Mouse (Mus musculus): Measurements from ENCODE around the gene Olfr625-ps1. TPM values are rescaled to one million over a fixed set of nuclear protein-coding genes. Genes with fewer than 3 reads are reported as not detected.
"Not testable (repeated sequence)": the region's sequence is repeated elsewhere in the genome, so short reads cannot be mapped to it uniquely, and the experiment has no call there.

The Olfr625-ps1 gene
- total RNA-seq (2021), result not detected

DNA sequence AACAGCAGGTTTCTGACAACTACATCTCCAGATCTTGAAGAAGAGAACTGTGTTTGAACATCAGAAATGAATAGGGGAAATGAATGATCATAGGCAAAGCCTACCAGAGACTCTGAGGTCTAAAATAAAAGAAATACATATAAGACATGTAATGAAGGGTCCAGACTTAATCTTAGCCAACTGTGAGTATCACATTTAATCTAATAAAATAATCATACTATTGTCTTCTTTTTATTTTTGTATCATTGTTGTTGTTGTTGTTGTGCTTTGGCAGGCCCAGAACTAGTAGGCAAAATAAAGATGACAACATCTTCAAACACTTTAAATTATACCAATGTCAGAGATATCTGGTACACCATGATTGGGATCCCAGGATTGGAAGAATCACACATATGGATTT is at the start of gene Olfr625-ps1:
Olfr625-ps1 (plus strand) TSS at position 301 of the 400 bp plus-strand sequence.
- DNase-seq, result no peak

DNA sequence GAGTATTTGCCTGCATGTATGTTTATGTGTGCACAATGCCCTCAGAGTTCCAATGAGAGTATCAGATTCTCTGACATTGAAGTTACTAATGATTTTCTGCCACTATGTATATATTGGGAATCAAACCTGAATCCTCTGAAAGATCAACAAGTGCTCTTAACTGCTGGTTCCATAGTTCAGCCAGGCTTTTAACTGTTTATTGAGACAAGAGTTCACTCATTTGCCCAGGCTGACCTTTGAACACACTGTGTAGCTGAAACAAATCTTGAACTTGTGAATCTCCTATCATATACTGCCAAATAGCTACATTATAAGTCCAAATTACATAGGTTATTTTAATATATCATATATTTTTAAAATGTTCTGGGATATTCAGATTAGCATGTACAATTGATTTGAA is 45.7 kb upstream of the Olfr625-ps1 start:
- DNase-seq, result no peak

GRCm38 (mm10) chr7:103642602-103643001 is 39.9 kb upstream of the Olfr625-ps1 start, which contains the start of gene Olfr622:
TSS of gene Olfr622 (minus strand) at chr7:103642702.
- DNase-seq, result no peak

DNA sequence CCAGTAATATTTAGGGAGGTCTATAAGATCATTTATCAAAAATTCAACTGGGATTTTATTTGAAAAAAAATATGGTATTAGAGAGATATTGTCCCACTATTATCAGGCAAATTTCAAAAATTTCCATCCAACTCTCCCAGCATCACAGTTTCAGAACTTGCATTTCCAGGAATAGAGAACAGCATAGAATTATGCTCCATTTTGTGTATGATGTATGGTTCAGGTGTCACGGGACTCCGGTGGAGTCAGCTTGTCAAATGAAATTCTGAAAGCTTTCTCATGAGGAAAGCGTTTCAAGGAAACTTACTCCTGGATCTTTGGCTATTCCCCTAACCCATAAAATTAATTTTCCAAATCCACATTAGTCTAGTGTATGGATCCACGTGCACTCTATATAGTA is 38.5 kb upstream of the Olfr625-ps1 start:
- no peak for DNase-seq

DNA sequence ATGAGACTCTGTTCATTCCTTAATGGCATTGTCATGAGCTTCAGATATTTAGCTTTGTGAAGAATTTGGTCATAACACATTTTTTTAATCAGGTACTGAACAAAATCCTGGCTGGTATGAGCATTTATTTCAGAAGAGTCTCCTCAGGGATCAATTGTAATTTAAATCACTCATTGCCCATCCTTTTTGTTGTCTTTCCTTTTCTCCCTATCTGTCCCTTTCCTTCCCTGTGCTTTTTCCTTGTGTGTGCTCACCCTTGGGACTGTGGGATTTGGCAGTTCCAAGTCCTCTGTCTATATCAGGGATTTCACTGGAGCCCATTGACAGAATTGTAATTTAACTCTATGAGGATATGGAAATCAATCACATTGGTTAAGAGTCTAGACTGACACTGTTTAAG is 18.9 kb upstream of the Olfr625-ps1 start, which contains the start of gene Olfr623:
Olfr623 (minus strand) TSS at position 101 of the 400 bp plus-strand sequence.
- no peak for DNase-seq

DNA sequence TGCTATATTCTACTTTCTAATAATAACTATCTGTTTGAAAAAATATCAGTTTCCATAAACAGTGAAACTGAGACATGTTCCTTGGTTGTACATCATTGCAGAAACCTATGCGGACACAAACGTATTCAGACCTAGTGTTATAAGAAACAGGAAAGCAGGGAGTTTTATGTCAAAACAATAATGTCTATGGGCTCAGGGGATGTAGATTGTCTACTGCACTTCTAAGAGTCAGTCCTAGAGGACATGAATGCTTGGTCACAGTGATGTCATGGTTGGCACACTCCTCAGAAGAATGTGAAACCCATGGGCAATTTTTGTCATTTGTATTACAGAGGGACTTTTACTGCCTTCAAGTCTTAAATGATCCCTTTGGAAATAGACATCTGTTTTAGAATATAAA is 11.4 kb upstream of the Olfr625-ps1 start, which contains the start of gene Olfr624:
Olfr624 (minus strand) TSS at position 101 of the 400 bp plus-strand sequence.
- DNase-seq, result no peak

- DNase-seq, result no peak
Measured at GRCm38 (mm10) chr7:103699469-103699868, 16.9 kb downstream of the Olfr625-ps1 start.

DNA sequence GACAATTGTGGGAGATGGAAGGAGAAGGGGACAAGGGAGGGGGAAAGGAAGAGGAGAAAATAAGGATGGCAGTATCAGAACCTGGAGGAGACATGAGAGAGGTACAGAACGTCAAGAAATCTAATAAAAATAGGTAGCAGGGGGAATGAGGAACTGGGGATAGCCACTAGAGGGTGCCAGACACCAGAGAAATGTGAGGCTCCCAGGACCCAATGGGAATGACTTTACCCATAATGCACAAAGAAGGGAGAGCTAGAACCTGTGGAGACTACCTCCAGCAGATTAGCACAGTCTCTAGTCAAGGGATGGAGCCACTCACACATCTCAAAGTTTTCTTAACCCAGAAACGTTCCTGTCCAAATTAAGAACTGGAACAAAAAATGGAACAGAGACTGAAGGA is 29.5 kb downstream of the Olfr625-ps1 start:
- DNase-seq, result no peak

DNA sequence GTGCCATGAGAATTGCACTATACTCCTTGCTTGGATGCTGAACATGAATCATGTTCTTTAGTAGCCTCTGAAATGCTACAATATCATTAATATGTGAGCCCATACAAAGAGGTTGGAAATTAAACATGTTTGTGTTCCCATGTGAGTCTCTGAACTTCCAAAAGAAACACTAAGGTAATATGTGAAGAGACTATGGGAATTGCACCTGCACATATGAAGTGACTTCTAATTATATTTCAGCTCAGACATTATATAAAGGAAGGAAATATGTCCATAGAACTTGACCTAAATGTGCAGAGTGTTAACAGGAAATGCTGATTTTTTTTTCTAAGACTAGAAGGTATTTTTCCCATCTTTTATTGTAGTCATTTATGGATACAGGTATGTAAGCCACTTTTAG is 31.9 kb downstream of the Olfr625-ps1 start, which contains the start of gene Olfr243:
Olfr243 (plus strand) TSS at position 301 of the 400 bp plus-strand sequence.
- no peak for DNase-seq

GRCm38 (mm10) chr7:103716398-103716797 is 33.9 kb downstream of the Olfr625-ps1 start:
- DNase-seq, result not testable (repeated sequence)

DNA sequence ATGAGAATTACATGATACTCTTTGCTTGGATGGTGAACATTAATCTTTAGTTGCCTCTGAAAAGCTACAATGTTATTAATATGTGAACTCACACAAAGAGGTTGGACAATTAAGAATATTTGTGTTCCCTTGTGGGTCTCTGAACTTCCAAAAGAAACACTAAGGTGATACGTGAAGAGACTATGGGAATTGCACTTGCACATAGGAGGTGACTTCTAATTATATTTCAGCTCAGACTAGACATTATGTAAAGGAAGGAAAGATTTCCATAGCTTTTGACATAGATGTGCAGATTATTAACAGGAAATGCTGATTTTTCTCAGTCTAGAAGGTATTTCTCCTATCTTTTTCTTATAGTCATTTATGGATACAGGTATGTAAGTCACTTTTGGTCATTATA is 47.6 kb downstream of the Olfr625-ps1 start, which contains the start of gene Olfr628:
Olfr628 (plus strand) TSS at position 301 of the 400 bp plus-strand sequence.
- no peak for DNase-seq

Other genes starting within 250 kb of the Olfr625-ps1 start
- gene Olfr605, start 237.3 kb upstream of the Olfr625-ps1 start, total RNA-seq (2021), result not detected
- not detected for gene Olfr606, start 233.7 kb upstream of the Olfr625-ps1 start, total RNA-seq (2021)
- not detected for gene Olfr607, start 218.6 kb upstream of the Olfr625-ps1 start, total RNA-seq (2021)
- 1 to 10 TPM; 3.8 to 4.1 TPM for gene Olfr608, start 212.8 kb upstream of the Olfr625-ps1 start, total RNA-seq (2021)
- not detected for gene Olfr609, start 184.7 kb upstream of the Olfr625-ps1 start, total RNA-seq (2021)
- not detected for gene Olfr610, start 170.6 kb upstream of the Olfr625-ps1 start, total RNA-seq (2021)
- gene Olfr611, start 161.9 kb upstream of the Olfr625-ps1 start, total RNA-seq (2021), result not detected
- gene Olfr612, start 140.0 kb upstream of the Olfr625-ps1 start, total RNA-seq (2021), result not detected
- not detected for gene Olfr613, start 134.6 kb upstream of the Olfr625-ps1 start, total RNA-seq (2021)
- gene Olfr615, start 126.6 kb upstream of the Olfr625-ps1 start, total RNA-seq (2021), result not detected
- not detected for gene Olfr616, start 113.6 kb upstream of the Olfr625-ps1 start, total RNA-seq (2021)
- gene Olfr617, start 109.7 kb upstream of the Olfr625-ps1 start, total RNA-seq (2021), result not detected
- gene Olfr618, start 92.6 kb upstream of the Olfr625-ps1 start, total RNA-seq (2021), result not detected
- gene Olfr619, start 82.1 kb upstream of the Olfr625-ps1 start, total RNA-seq (2021), result not detected
- gene Olfr620, start 70.2 kb upstream of the Olfr625-ps1 start, total RNA-seq (2021), result not detected
- gene Olfr622, start 40.0 kb upstream of the Olfr625-ps1 start, total RNA-seq (2021), result not detected
- not detected for gene Olfr623, start 19.0 kb upstream of the Olfr625-ps1 start, total RNA-seq (2021)
- gene Olfr624, start 11.5 kb upstream of the Olfr625-ps1 start, total RNA-seq (2021), result not detected
- not detected for gene Olfr243, start 32.0 kb downstream of the Olfr625-ps1 start, total RNA-seq (2021)
- not detected for gene Olfr628, start 47.7 kb downstream of the Olfr625-ps1 start, total RNA-seq (2021)
- not detected for gene Olfr629, start 62.2 kb downstream of the Olfr625-ps1 start, total RNA-seq (2021)
- not detected for gene Olfr630, start 74.6 kb downstream of the Olfr625-ps1 start, total RNA-seq (2021)
- not detected for gene Olfr69, start 88.9 kb downstream of the Olfr625-ps1 start, total RNA-seq (2021)
- gene Olfr68, start 97.0 kb downstream of the Olfr625-ps1 start, total RNA-seq (2021), result not detected
- gene Olfr67, start 109.1 kb downstream of the Olfr625-ps1 start, total RNA-seq (2021), result not detected
- 1,000 to 10,000 TPM in 1 of 2 experiments, 100 to 1,000 TPM in 1; 541 to 1,864 TPM for gene Hbb-bt, start 131.3 kb downstream of the Olfr625-ps1 start, total RNA-seq (2021)
- over 10,000 TPM in 1 of 2 experiments, 1,000 to 10,000 TPM in 1; 4,494 to 12,962 TPM for gene Hbb-bs, start 145.4 kb downstream of the Olfr625-ps1 start, total RNA-seq (2021)
- not detected for gene Hbb-bh2, start 157.8 kb downstream of the Olfr625-ps1 start, total RNA-seq (2021)
- gene Hbb-bh1, start 160.4 kb downstream of the Olfr625-ps1 start, total RNA-seq (2021), result not detected
- gene Hbb-y, start 170.5 kb downstream of the Olfr625-ps1 start, total RNA-seq (2021), result under 1 TPM in 1 of 2 experiments, not detected in 1; 0.74 TPM
- not detected for gene Olfr66, start 203.5 kb downstream of the Olfr625-ps1 start, total RNA-seq (2021)
- gene Olfr64, start 211.8 kb downstream of the Olfr625-ps1 start, total RNA-seq (2021), result not detected
- gene Olfr65, start 220.8 kb downstream of the Olfr625-ps1 start, total RNA-seq (2021), result not detected
- not detected for gene Olfr631, start 246.1 kb downstream of the Olfr625-ps1 start, total RNA-seq (2021)

Data from heart, postnatal 4 days (tissue).